Mouse (Mus musculus) gastrocnemius, adult 2 months (tissue): Measurements from ENCODE around the gene Actr8. TPM values are rescaled to one million over a fixed set of nuclear protein-coding genes. Genes with fewer than 3 reads are reported as not detected.

Experiments used
- DNase-seq: peaks from one replicate; pipeline ENCODE4 v3.0.0; 2022
- H3K27ac ChIP-seq: fragments of 200-600 bp; 2 replicates; pipeline ENCODE4 v1.8.1; 2022; ENCODE audit warnings: mild to moderate bottlenecking
- H3K4me3 ChIP-seq: fragments of 200-600 bp; 2 replicates; pipeline ENCODE4 v1.8.1; 2022; ENCODE audit warnings: mild to moderate bottlenecking, moderate library complexity
- CTCF ChIP-seq: fragments of 200-600 bp; IDR thresholded peaks from 2 replicates; pipeline ENCODE4 v1.8.1; 2022; ENCODE audit warnings: antibody characterized with exemption, mild to moderate bottlenecking, moderate library complexity
- intact Hi-C: fragments of 180-260 bp; cut with DNase I; formaldehyde crosslinking; loops from one replicate; pipeline ENCODE4 v1.15.1; 2025
- long read RNA-seq, 2 experiments: library from polyadenylated mRNA; stranded (forward); transcript quantifications; one replicate each; pipeline ENCODE4 v2.0.0; 2021
- total RNA-seq, 2 experiments: library from RNA; stranded (reverse); gene quantifications; 2 replicates each; pipeline ENCODE4 v1.2.3; 2021

Actr8 gene
- total RNA-seq, result 10 to 100 TPM; 30.3 to 40.0 TPM
- long read RNA-seq, experiment 1, transcript Actr8-201 (13 exons, 2,119 nt), result major isoform, 39 of 44 reads
- long read RNA-seq, experiment 1, partial matches to known transcripts, result 1 of 44 reads
- long read RNA-seq, experiment 1, other reads (novel, unspliced or antisense), result 4 of 44 reads
- long read RNA-seq, experiment 2, transcript Actr8-201 (13 exons, 2,119 nt), result major isoform, 51 of 62 reads
- long read RNA-seq, experiment 2, partial matches to known transcripts, result 3 of 62 reads
- long read RNA-seq, experiment 2, other reads (novel, unspliced or antisense), result 8 of 62 reads

GRCm38 (mm10) chr14:29978254-29979204 is at the start of gene Actr8:
Actr8 (plus strand) TSS chr14:29978337.
- TF ChIP-seq CTCF, result no peak
- Histone ChIP-seq H3K27ac (peak within 1 kb of the TSS; percentile 91), H3K4me3 (peak within 1 kb of the TSS; percentile 98)
- intact Hi-C loops, result loop anchor here (10.0 kb wide), 1 partner anchor 496 kb away; the partner anchor contains the start of gene Dcp1a
- DNase-seq, result peak; percentile 96

GRCm38 (mm10) chr14:29928966-29929365 is 49.2 kb upstream of the Actr8 start:
- intact Hi-C loops, result no loop called here
- H3K27ac ChIP-seq, result no peak overlapping the region
- TF ChIP-seq CTCF, result no peak
- DNase-seq, result no peak
- no peak overlapping the region for H3K4me3 ChIP-seq

- Histone ChIP-seq H3K27ac (no peak overlapping the region), H3K4me3 (no peak overlapping the region)
- DNase-seq, result no peak
- intact Hi-C loops, result no loop called here
- TF ChIP-seq CTCF, result no peak
These were observed 42.6 kb upstream of the Actr8 start for GRCm38 (mm10) chr14:29935516-29935915.

- Histone ChIP-seq H3K27ac (no peak overlapping the region), H3K4me3 (no peak overlapping the region)
- intact Hi-C loops, result no loop called here
- DNase-seq, result no peak
- TF ChIP-seq CTCF, result no peak
These were observed 40.7 kb upstream of the Actr8 start for GRCm38 (mm10) chr14:29937466-29937865.

- no peak for TF ChIP-seq CTCF
- Histone ChIP-seq H3K27ac (no peak overlapping the region), H3K4me3 (no peak overlapping the region)
- DNase-seq, result no peak
- intact Hi-C loops, result no loop called here
These were observed 38.4 kb upstream of the Actr8 start for GRCm38 (mm10) chr14:29939600-29940312.

- Histone ChIP-seq H3K4me3 (no peak overlapping the region), H3K27ac (no peak overlapping the region)
- intact Hi-C loops, result no loop called here
- DNase-seq, result no peak
- TF ChIP-seq CTCF, result no peak
These were observed 37.8 kb upstream of the Actr8 start for GRCm38 (mm10) chr14:29940313-29940812.

GRCm38 (mm10) chr14:29940877-29941276 is 37.3 kb upstream of the Actr8 start:
- peak; percentile 75 for TF ChIP-seq CTCF
- Histone ChIP-seq H3K27ac (no peak overlapping the region), H3K4me3 (no peak overlapping the region)
- intact Hi-C loops, result no loop called here
- no peak for DNase-seq

GRCm38 (mm10) chr14:29946761-29947309 is 31.3 kb upstream of the Actr8 start:
- DNase-seq, result no peak
- Histone ChIP-seq H3K4me3 (no peak overlapping the region), H3K27ac (no peak overlapping the region)
- TF ChIP-seq CTCF, result no peak
- intact Hi-C loops, result no loop called here

- Histone ChIP-seq H3K4me3 (no peak overlapping the region), H3K27ac (no peak overlapping the region)
- no peak for TF ChIP-seq CTCF
- intact Hi-C loops, result no loop called here
- DNase-seq, result no peak
These were observed 27.3 kb upstream of the Actr8 start for GRCm38 (mm10) chr14:29950805-29951204.

GRCm38 (mm10) chr14:29957393-29957792 is 20.7 kb upstream of the Actr8 start:
- Histone ChIP-seq H3K27ac (no peak overlapping the region), H3K4me3 (no peak overlapping the region)
- DNase-seq, result no peak
- TF ChIP-seq CTCF, result no peak
- intact Hi-C loops, result no loop called here

GRCm38 (mm10) chr14:29967611-29968010 is 10.5 kb upstream of the Actr8 start:
- intact Hi-C loops, result no loop called here
- peak overlapping the region; percentile 81 for H3K4me3 ChIP-seq
- DNase-seq, result no peak
- TF ChIP-seq CTCF, result no peak
- peak overlapping the region; percentile 98 for H3K27ac ChIP-seq

GRCm38 (mm10) chr14:29968075-29968821 is 9.9 kb upstream of the Actr8 start, which contains the start of gene Selenok:
Selenok (plus strand) TSS chr14:29968308.
- peak; percentile 95 for DNase-seq
- H3K4me3 ChIP-seq, result peak within 1 kb of the TSS; percentile 81
- intact Hi-C loops, result no loop called here
- H3K27ac ChIP-seq, result peak within 1 kb of the TSS; percentile 98
- no peak for TF ChIP-seq CTCF
